Mouse (Mus musculus) cerebellum, adult 18-20 months (tissue): ENCODE data around the gene Fam207a.

Experiments used
- DNase-seq, 2 experiments: peaks; one replicate each; pipeline ENCODE4 v3.0.0; 2021

Gene Fam207a

DNA sequence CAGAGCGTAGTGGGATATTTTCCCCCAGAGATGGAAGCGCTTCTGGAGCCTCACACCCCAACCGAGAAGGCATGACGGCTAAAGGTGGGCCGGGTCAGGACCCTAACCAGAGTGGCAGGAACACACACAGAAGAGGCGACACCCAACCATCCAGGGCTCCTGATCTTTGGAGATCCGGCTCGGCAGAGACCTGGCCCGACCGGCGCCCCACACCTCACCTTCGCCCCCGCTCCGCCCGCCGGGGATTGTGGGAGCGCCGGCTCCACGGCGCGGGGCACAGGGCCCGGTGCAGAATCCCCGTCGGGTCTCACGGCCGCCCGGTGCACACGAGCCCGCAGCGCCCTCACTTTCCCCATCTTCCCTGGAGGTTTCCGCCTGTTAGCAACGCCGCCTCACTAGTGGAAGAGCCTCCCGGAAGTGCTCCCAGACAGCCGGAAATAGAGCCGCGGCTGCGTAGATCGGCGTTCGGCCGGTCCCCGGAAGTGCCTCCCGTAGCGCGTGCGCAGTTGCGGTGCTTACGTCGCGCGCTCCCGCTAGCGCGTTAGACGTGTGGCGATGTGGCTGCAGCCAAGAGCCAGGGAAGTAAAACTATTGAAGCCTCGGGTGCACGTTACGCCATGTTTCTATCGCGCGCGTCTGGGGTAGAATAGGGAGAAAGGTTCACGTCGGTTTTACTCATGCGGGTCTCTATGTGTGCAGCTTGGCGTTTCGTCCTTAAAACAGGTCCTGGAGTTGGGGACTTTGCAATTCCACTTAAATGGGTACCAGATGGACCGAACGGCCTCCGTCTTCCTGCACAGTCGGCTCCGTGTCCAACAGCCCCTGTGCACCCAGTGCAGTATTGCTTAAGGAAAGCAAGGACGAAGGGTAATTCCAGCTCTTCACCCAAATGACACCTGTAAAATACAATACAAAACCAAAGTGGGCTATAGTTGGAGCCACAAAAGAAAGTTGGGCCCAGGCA is at the start of gene Fam207a:
Gene Fam207a (minus strand): TSS at position 401 of the 964 bp plus-strand sequence.
- DNase-seq = peak; percentile 92 to 95

GRCm38 (mm10) chr10:77565005-77565404 is 49.4 kb upstream of the Fam207a start:
- no peak for DNase-seq

GRCm38 (mm10) chr10:77561508-77561907 is 45.9 kb upstream of the Fam207a start:
- no peak for DNase-seq

DNA sequence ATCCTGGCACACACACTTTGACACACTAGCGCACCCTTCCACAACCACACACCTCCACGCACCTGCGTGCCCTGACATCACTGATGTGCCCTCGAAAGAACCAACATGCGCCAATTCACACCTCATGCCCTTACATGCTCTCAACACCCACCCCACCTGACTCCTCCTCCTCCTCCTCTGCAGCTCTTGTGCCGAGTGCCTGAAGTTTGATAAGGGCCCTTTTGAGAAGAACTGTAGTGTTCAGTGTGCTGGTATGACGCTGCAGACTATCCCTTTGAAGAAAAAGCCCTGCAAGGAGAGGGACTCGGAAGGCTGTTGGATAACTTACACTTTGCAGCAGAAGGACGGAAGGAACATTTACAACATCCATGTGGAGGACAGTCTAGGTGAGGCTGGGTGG is 45.2 kb upstream of the Fam207a start:
- no peak for DNase-seq

DNA sequence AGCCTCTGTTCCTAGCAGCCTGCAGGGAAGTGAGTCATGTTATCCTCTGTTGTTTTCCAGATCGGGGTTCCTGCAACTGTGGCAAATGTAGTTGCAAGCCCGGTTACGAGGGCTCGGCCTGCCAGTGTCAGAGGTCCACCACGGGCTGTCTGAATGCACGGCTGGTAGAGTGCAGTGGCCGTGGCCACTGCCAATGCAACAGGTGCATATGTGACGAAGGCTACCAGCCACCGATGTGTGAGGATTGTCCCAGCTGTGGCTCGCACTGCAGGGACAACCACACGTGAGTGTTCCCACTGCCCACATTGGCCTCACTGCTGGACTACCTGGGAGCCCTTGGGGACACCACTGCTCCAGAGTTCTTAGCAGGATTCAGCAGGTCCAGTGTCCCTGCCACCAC is 44.5 kb upstream of the Fam207a start:
- DNase-seq = no peak

GRCm38 (mm10) chr10:77557641-77558040 is 42.1 kb upstream of the Fam207a start:
- DNase-seq = no peak

DNA sequence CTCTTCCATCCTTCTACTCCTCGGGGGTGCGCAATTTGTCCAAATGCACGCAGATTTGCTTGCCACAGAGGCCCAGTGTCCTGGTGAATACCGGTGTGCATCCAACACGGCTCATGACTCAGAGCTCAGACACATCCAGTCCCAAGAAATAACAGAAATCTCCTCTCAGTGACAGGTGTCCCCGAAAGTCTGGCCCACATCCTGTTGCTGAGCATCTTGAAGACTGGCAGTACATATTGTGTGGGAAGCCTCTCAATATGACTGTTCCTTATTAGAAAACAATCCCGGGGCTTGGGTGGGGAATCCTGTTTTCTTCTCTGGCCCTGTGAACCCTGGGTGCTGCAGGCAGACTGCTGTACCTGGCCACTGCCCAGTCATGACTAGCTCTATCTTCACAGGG is 41.0 kb upstream of the Fam207a start:
- DNase-seq = no peak

DNA sequence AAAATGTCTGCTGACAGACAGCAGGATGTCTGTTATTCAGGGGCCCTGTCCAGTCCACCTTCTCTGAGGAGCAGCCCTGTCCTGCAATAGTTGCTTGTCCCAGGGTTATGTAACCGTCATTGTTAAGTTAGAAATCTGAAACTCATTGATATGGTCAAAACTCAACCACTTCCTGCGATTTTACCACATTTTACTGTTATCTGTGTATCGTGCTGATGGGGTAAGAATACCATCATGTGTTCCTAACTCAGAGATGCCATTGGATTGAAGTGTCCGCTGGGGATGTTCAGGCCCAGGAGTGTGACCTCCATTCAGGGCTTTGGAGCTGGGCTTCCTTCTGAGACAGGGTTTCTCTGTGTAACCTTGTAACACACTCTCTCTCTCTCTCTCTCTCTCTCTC is 39.3 kb upstream of the Fam207a start:
- no peak for DNase-seq

GRCm38 (mm10) chr10:77553285-77553684 is 37.7 kb upstream of the Fam207a start:
- DNase-seq = no peak

DNA sequence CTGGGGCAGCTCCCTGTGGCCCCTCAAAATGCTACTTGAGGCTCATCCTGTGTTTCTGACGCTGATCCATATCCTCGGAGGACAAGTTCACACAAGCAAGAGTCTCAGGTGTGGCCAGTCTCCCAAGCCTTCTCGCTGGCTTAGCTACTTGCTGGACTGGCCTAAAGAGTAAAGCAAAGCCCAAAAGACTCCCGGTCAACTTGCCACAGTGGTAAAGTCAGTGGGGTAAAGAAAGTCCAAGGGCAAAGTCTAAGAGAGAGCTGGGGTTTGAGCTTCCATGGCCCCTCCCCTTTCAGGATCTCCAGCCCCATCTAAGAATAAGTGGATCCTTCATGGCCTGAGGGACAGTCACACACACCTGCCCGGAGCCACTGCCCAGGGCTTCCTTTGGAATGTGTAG is 36.6 kb upstream of the Fam207a start:
- DNase-seq = no peak

DNA sequence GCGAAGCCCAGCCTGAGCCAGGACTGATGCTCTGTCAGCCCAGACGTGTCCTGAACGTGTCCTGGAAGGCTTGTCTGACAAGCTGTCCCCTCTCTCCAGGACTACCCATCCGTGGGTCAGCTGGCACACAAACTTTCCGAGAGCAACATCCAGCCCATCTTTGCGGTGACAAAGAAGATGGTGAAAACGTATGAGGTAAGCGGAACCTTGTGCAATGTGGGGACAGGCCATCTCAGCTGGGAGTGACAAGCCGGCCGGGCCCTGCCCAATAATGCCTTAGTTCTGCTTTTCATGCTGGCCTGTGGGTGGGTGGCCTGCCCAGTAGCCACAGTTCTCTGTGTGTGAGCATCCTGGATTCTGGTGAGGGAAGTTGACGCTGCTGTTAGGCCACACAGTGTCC is 35.3 kb upstream of the Fam207a start:
- no peak for DNase-seq

GRCm38 (mm10) chr10:77548576-77548975 is 33.0 kb upstream of the Fam207a start:
- no peak for DNase-seq

GRCm38 (mm10) chr10:77544916-77545315 is 29.3 kb upstream of the Fam207a start:
- DNase-seq = peak; percentile 74 to 79

DNA sequence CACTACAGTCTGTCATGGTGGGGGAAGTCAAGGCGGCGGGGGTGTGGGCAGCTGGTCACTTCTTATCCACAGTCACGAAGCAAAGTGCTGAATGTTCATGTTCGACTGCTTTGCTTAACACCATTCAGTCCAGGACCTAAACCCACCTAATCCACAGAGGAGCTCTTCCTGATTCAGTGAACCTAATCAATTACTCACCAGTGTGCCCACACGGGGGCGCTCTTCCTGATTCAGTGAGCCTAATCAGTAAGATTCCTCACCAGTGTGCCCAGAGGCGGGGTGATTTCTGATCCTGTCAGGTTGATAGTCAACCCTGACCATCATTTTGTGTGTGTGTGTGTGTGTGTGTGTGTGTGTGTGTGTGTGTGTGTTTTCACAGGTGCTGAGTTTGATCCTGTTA is 27.6 kb upstream of the Fam207a start:
- peak in 1 of 2 experiments; percentile 38 for DNase-seq

DNA sequence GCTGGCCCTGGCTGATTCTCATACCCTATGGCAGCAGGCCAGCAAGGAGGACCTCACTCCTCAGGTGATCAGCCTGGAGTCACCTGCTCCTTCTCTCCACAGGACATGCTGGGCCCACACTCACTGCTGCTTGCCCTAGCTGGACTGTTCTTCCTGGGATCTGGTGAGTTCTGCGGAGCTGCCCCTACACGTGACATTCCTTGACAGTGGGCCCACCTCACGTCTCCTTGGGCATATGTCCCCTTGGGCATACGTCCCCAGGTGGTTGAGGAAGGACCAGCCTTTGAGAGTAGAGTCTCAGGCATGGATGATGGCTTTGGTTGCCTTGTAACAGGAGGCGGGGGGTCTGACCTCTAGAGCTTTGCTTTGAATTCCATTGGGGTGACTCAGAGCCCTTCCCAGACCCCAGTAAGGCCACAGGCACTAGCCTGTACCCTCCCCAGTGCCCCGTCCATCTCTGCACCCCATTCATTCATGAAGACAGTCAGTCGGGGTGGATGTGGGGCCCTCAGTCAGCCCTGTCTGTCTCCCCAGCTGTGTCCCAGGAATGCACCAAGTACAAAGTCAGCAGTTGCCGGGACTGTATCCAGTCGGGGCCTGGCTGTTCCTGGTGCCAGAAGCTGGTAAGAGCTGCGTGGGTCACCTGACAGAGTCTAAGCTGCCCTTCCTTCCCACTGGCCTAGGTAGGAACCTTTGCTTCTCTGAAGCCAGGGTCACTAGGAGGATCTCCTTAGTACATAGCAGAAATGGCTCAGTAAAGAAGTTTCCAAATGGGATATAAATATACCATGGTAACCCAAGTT is 26.5 kb upstream of the Fam207a start:
- DNase-seq = no peak

- DNase-seq = no peak
Measured at GRCm38 (mm10) chr10:77540576-77541102, 25.1 kb upstream of the Fam207a start.

GRCm38 (mm10) chr10:77539320-77539945 is 23.8 kb upstream of the Fam207a start:
- DNase-seq = peak in 1 of 2 experiments; percentile 22

GRCm38 (mm10) chr10:77537215-77538209 is 21.9 kb upstream of the Fam207a start:
- no peak for DNase-seq

DNA sequence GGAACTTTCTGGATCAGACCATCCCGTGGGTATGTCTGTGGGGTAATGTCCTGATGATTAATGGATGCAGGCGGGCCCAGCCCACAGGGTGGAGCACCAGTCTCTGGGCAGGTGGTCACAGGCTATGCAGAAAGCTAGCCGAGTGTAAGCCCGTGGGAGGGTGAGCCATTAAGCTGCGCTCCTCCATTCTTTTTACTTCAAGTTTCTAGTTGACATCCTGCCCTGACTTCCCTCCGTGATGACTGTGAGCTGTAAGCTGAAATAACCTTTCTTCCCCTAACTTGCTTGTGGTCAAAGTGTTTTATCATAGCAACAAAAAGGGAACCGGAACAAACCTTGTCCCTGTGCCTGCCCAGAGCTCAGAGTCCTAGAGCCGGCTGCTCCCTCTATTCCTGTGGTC is 21.1 kb upstream of the Fam207a start:
- no peak for DNase-seq

DNA sequence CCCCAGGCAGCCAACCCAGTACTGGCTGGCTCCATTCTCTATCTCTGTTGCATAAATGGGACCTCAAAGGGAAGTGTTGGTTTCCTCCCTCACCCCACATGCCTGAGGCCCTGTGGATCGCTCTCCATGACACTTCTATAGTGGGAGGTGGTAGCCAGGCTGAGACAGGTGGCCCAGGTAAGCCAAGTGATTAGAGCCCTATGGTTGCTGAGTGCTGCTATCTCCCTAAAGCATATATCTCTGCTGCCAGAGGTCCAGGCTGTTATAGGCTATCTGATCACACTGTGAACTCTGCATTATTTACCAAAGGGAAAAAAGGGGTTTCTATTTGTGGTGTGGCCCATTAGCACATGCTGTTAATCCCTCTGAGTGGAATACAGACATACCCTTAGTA is 16.4 kb upstream of the Fam207a start:
- DNase-seq = no peak
